In the genomic region with DNA sequence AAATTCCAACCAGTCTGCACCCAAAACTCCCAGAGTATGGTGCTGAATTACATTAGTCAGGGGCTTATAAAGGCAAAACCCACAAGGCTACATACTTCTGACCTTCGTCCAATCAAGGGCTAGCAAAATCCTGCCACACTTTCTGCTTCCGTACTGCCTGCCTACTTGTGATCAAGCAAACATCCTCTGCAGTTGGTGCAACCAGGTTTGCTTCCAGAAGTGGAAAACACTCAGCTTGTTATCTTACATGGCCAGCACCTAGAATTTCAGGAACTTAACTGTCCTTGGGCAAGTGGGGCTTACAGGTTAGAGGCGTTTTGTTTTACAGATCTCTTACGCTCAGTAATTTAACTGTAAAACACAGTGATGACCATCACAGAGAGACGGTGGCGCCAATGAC, we compare ENCODE assay signal across 13 mouse cellular contexts.
"Had no signal": no experiment of that assay in that cellular context is flagged by ENCODE, and none has a peak within 500 bp of the region (broad histone marks: within the 10 kb centered on the region; RNA-seq: fewer than 3 reads in every experiment).

No protein-coding gene starts in this region.

- H3K27ac ChIP-seq: kidney, embryonic 15.5 days; left cerebral cortex, adult 2 months; limb, embryonic 15.5 days; macrophage; neural tube, embryonic 15.5 days had no signal

- H3K36me3 ChIP-seq: kidney, embryonic 15.5 days; limb, embryonic 15.5 days; neural tube, embryonic 15.5 days had no signal

- H3K9ac ChIP-seq: kidney, embryonic 15.5 days; limb, embryonic 15.5 days; neural tube, embryonic 15.5 days had no signal

- H3K4me1 ChIP-seq: kidney, embryonic 15.5 days; limb, embryonic 15.5 days; neural tube, embryonic 15.5 days had no signal

- H3K4me2 ChIP-seq: kidney, embryonic 15.5 days; limb, embryonic 15.5 days; neural tube, embryonic 15.5 days had no signal

- H3K27me3 ChIP-seq: kidney, embryonic 15.5 days; limb, embryonic 15.5 days; neural tube, embryonic 15.5 days had no signal

- H3K4me3 ChIP-seq: kidney, embryonic 15.5 days; left cerebral cortex, adult 2 months; limb, embryonic 15.5 days; myocyte; neural tube, embryonic 15.5 days had no signal

- DNase-seq: kidney, postnatal 14 days; lung, adult 2 months; lung, postnatal 10 days; midbrain, embryonic 14.5 days; right cerebral cortex, adult 18-20 months; right cerebral cortex, postnatal 25 days; thymus, postnatal 36 days had no signal

- H3K9me3 ChIP-seq: kidney, embryonic 15.5 days; limb, embryonic 15.5 days; neural tube, embryonic 15.5 days had no signal
